13 mouse cellular contexts compared by ENCODE assay signal in genomic region chr19:45596019-45596418, GRCm38 (mm10). TPM values are rescaled to one million over a fixed set of nuclear protein-coding genes. Genes with fewer than 3 reads are reported as not detected.
DNase-seq lines count a peak whose midpoint lies in the region; ATAC-seq and TF ChIP-seq lines count a peak whose summit lies in the region.
"Had no signal": no experiment of that assay in that cellular context is flagged by ENCODE, and none has a peak within 500 bp of the region (broad histone marks: within the 10 kb centered on the region; RNA-seq: fewer than 3 reads in every experiment).

No protein-coding gene starts in this region.

- no peak overlapping the region for H3K9ac ChIP-seq in midbrain, embryonic 14.5 days (replicated peaks; ENCODE audit: low read length)

- no peak overlapping the region for H3K27ac ChIP-seq in gastrocnemius, adult 2 months
- peak overlapping the region; percentile 20; the same call in 1 of the 2 replicates for H3K27ac ChIP-seq in midbrain, embryonic 14.5 days (replicated peaks; ENCODE audit: low read depth, low read length)

- 9% methylated on average over 7 of the region's 7 CpGs for WGBS in midbrain, embryonic 14.5 days

- peaks cover 10% of the 10 kb centered on the region for H3K4me1 ChIP-seq in midbrain, embryonic 14.5 days (ENCODE audit: control insufficient read depth, insufficient read depth, low read length)

- H3K36me3 ChIP-seq in midbrain, embryonic 14.5 days (ENCODE audit: control insufficient read depth, insufficient read depth, low read length): peaks cover 3% of the 10 kb centered on the region; the same call in 1 of the 2 replicates

- no peaks in the 10 kb centered on the region for H3K9me3 ChIP-seq in midbrain, embryonic 14.5 days (ENCODE audit: control insufficient read depth, low read length)

- no peak overlapping the region for H3K4me3 ChIP-seq in gastrocnemius, adult 2 months
- no peak overlapping the region for H3K4me3 ChIP-seq in midbrain, embryonic 14.5 days (replicated peaks; ENCODE audit: low read depth, low read length)

- H3K4me2 ChIP-seq in midbrain, embryonic 14.5 days (ENCODE audit: low read length): no peak overlapping the region

- no peak for ATAC-seq in midbrain, embryonic 14.5 days (ENCODE audit: low FRiP score, low TSS enrichment)

- intact Hi-C loops in gastrocnemius, adult 2 months (cut with DNase I): no loop called here

- TF ChIP-seq CTCF in brain, embryonic 14.5 days (IDR thresholded peaks at IDR 0.05; ENCODE audit: borderline replicate concordance, extremely low read depth, insufficient read depth, insufficient read length): no peak
- TF ChIP-seq CTCF in gastrocnemius, adult 2 months (IDR thresholded peaks at IDR 0.05): no peak

- DNase-seq in cerebellum, postnatal 14 days: peak; percentile 49 to 51
- DNase-seq in cerebellum, adult 11-12 months: no peak
- peak; percentile 93 for DNase-seq in brain, embryonic 14.5 days (ENCODE audit: low read depth)
- peak; percentile 77 for DNase-seq in gastrocnemius, adult 2 months
- DNase-seq in midbrain, embryonic 14.5 days: peak; percentile 68
- no peak for DNase-seq in spleen, postnatal 14 days (ENCODE audit: low spot score in 2 of 2)
- no peak for DNase-seq in testis, postnatal 14 days (ENCODE audit: low spot score)
- no peak for DNase-seq in B cell, adult 2 months
- DNase-seq: adrenal gland, postnatal 10 days; cerebellum, adult 9-10 months; kidney, postnatal 10 days; lung, adult 2 months; thymus, postnatal 4 days had no signal

- no peaks in the 10 kb centered on the region for H3K27me3 ChIP-seq in midbrain, embryonic 14.5 days (ENCODE audit: control insufficient read depth, insufficient read depth, low read length)

- no peak for TF ChIP-seq POLR2A in brain, embryonic 14.5 days (IDR thresholded peaks at IDR 0.05; ENCODE audit: borderline replicate concordance, extremely low read depth, insufficient read depth, insufficient read length, poor library complexity, severe bottlenecking)

RNA-seq across cellular contexts. Expression of gene Gm17018, which starts 35.6 kb away (rescaled TPM):
- polyA plus RNA-seq in brain, embryonic 14.5 days (2012; rRNA removed): 18.8 and 24.1 TPM in 2 replicates
- total RNA-seq in gastrocnemius, adult 2 months (2021): 10 to 100 TPM; 19.5 to 19.6 TPM
- 57.0 and 68.6 TPM in 2 replicates for polyA plus RNA-seq in midbrain, embryonic 14.5 days (2014; fragmentation: Nextera tagmentation; extraction: Ambion mirVana)

RNA-seq across cellular contexts. Expression of gene Poll, which starts 35.7 kb away (rescaled TPM):
- polyA plus RNA-seq in brain, embryonic 14.5 days (2012; rRNA removed): 11.4 and 12.7 TPM in 2 replicates
- 10 to 100 TPM; 13.5 to 16.0 TPM for total RNA-seq in gastrocnemius, adult 2 months (2021)
- 11.9 and 14.2 TPM in 2 replicates for polyA plus RNA-seq in midbrain, embryonic 14.5 days (2014; fragmentation: Nextera tagmentation; extraction: Ambion mirVana)

Comparison
In these comparisons a context has a peak if more than half of its experiments do, and no peak if none do; other contexts are left out.
1. DNase-seq: peak in cerebellum, postnatal 14 days (2 of 2), brain, embryonic 14.5 days (single experiment), gastrocnemius, adult 2 months (single experiment) and midbrain, embryonic 14.5 days (single experiment); none in cerebellum, adult 11-12 months (single experiment), spleen, postnatal 14 days (0 of 2), testis, postnatal 14 days (single experiment) and B cell, adult 2 months (0 of 2).